Mouse (Mus musculus): ENCODE measurements around the gene Plb1. TPM values are rescaled to one million over a fixed set of nuclear protein-coding genes. Genes with fewer than 3 reads are reported as not detected.

Gene Plb1
- polyA plus RNA-seq, 1 experiment, result 148 TPM

- no peak overlapping the region for H3K27ac ChIP-seq (ENCODE audit: insufficient read depth, low read depth, low read length)
- 82% methylated on average over 3 of the region's 3 CpGs for WGBS
- H3K4me1 ChIP-seq (ENCODE audit: control insufficient read depth, insufficient read depth, insufficient read length, low read length), result peaks cover 5% of the 10 kb centered on the region; the same call in 1 of the 2 replicates
- TF ChIP-seq POLR2A (IDR thresholded peaks at IDR 0.05; ENCODE audit: low read depth, low read length) (no peak), CTCF (IDR thresholded peaks at IDR 0.05; ENCODE audit: extremely low read depth, insufficient read length, insufficient replicate concordance, low read depth, low read length) (no peak)
- H3K36me3 ChIP-seq (ENCODE audit: control insufficient read depth, insufficient read depth, low read length), result no peaks in the 10 kb centered on the region
- H3K27me3 ChIP-seq (ENCODE audit: control insufficient read depth, insufficient read depth, low read length), result no peaks in the 10 kb centered on the region
- H3K4me3 ChIP-seq (ENCODE audit: low read depth, low read length), result no peak overlapping the region
Measured at GRCm38 (mm10) chr5:32280066-32280465, 47.6 kb downstream of the Plb1 start.

DNA sequence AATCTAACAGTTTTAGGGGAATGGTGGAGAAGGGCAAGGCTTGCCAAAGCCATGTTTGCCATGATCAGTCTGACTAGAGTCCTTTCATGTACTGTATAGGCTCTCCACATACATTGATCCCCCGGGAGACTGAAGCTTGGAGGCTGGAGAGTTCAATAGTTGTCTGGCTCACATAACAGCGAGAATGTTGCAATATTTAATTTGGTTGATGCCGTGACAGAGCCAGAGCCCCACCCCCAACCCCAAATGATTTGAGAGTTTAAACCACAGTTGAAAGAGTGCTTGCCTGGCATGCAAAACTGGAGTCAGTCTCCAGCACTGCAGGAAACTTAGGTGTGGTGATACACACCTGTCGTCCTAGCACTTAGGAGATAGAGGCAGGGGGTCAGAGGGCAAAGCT lies 49.8 kb downstream of the Plb1 start:
- peaks cover 5% of the 10 kb centered on the region; the same call in 1 of the 2 replicates for H3K4me1 ChIP-seq (ENCODE audit: control insufficient read depth, insufficient read depth, insufficient read length, low read length)
- H3K27me3 ChIP-seq (ENCODE audit: control insufficient read depth, insufficient read depth, low read length), result no peaks in the 10 kb centered on the region
- 20% methylated on average over 4 of the region's 4 CpGs for WGBS
- no peak overlapping the region for H3K27ac ChIP-seq (ENCODE audit: insufficient read depth, low read depth, low read length)
- no peak overlapping the region for H3K4me3 ChIP-seq (ENCODE audit: low read depth, low read length)
- H3K36me3 ChIP-seq (ENCODE audit: control insufficient read depth, insufficient read depth, low read length), result no peaks in the 10 kb centered on the region
- TF ChIP-seq POLR2A (IDR thresholded peaks at IDR 0.05; ENCODE audit: low read depth, low read length) (no peak), CTCF (IDR thresholded peaks at IDR 0.05; ENCODE audit: extremely low read depth, insufficient read length, insufficient replicate concordance, low read depth, low read length) (no peak)

DNA sequence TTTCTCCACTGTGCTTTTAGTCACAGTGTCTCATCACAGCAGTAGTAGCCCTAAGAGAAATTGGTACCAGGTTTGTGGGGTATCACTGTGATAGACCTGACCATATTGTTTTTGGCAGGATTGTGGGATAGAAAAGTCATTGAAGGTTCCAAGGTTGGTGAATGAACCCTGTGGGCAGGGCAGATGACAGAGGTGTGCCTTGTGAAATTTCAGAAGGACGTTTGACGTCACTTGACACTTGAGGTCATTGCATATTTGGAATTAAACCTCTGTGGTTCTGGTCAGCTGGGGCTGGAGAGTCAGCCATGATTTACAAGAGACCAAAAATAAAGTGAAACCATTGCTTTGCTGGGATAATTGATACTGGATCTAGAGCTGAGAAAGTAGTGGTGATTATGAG lies 50.9 kb downstream of the Plb1 start:
- Histone ChIP-seq H3K4me1 (ENCODE audit: control insufficient read depth, insufficient read depth, insufficient read length, low read length) (peaks cover 5% of the 10 kb centered on the region; the same call in 1 of the 2 replicates), H3K27me3 (ENCODE audit: control insufficient read depth, insufficient read depth, low read length) (no peaks in the 10 kb centered on the region), H3K4me3 (ENCODE audit: low read depth, low read length) (no peak overlapping the region), H3K27ac (ENCODE audit: insufficient read depth, low read depth, low read length) (no peak overlapping the region), H3K36me3 (ENCODE audit: control insufficient read depth, insufficient read depth, low read length) (no peaks in the 10 kb centered on the region)
- no peak for TF ChIP-seq CTCF (IDR thresholded peaks at IDR 0.05; ENCODE audit: extremely low read depth, insufficient read length, insufficient replicate concordance, low read depth, low read length)
- WGBS, result 90% methylated on average over 2 of the region's 2 CpGs

DNA sequence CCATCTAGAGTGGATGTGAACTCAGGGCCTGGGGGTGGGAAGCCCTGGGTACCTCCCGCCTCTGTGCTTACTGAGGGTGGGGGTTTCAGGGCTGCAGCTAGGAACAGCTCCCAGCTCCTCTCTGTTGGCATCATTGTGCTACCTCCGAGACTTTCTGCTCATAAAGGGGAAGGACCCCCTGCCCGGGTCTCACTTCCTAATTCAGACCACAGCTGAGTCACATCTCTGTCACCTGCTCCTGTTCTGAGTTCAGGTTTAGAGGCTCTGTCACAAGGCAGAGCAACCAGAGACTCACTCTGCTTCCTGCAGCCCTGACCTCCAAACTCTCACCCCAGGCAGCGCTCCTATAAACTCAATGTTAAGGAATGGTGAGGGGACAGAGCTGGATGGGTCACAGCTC lies 53.8 kb downstream of the Plb1 start:
- TF ChIP-seq POLR2A (IDR thresholded peaks at IDR 0.05; ENCODE audit: low read depth, low read length) (no peak), CTCF (IDR thresholded peaks at IDR 0.05; ENCODE audit: extremely low read depth, insufficient read length, insufficient replicate concordance, low read depth, low read length) (no peak)
- H3K27me3 ChIP-seq (ENCODE audit: control insufficient read depth, insufficient read depth, low read length), result no peaks in the 10 kb centered on the region
- WGBS, result 84% methylated on average over 4 of the region's 4 CpGs

DNA sequence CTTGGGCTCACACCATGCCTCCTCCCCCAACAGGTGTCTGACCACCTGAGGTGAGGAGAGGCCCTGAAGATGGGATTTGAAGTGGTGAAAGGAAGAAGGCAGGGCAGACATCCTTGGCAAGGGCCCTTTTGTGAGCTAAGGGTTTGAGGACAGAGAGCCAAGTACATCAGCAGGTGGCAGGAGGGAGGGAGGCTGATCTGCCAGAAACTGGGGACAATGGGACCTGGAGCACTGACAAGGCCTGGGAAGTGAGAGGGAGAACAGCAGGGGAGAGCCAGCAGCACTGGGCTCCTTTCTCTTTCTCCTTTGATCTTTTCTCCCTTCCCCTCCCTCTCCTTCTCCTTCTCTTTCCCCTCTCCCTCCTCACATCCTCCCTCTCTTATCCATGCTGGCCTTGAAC lies 55.5 kb downstream of the Plb1 start:
- no peak for TF ChIP-seq CTCF (IDR thresholded peaks at IDR 0.05; ENCODE audit: extremely low read depth, insufficient read length, insufficient replicate concordance, low read depth, low read length)
- H3K36me3 ChIP-seq (ENCODE audit: control insufficient read depth, insufficient read depth, low read length), result no peaks in the 10 kb centered on the region
- H3K27me3 ChIP-seq (ENCODE audit: control insufficient read depth, insufficient read depth, low read length), result no peaks in the 10 kb centered on the region
- no peak overlapping the region for H3K4me3 ChIP-seq (ENCODE audit: low read depth, low read length)
- peaks cover 5% of the 10 kb centered on the region; the same call in 1 of the 2 replicates for H3K4me1 ChIP-seq (ENCODE audit: control insufficient read depth, insufficient read depth, insufficient read length, low read length)
- no peak overlapping the region for H3K27ac ChIP-seq (ENCODE audit: insufficient read depth, low read depth, low read length)

More for the DNA sequence above, 53.8 kb downstream of the Plb1 start:
- Histone ChIP-seq H3K36me3 (ENCODE audit: control insufficient read depth, insufficient read depth, low read length) (no peaks in the 10 kb centered on the region), H3K4me1 (ENCODE audit: control insufficient read depth, insufficient read depth, insufficient read length, low read length) (peaks cover 8% of the 10 kb centered on the region; the same call in 1 of the 2 replicates), H3K27ac (ENCODE audit: insufficient read depth, low read depth, low read length) (no peak overlapping the region), H3K4me3 (ENCODE audit: low read depth, low read length) (no peak overlapping the region)

- H3K4me3 ChIP-seq (ENCODE audit: low read depth, low read length), result no peak overlapping the region
- H3K36me3 ChIP-seq (ENCODE audit: control insufficient read depth, insufficient read depth, low read length), result no peaks in the 10 kb centered on the region
Measured at GRCm38 (mm10) chr5:32291316-32291715, 58.8 kb downstream of the Plb1 start.

DNA sequence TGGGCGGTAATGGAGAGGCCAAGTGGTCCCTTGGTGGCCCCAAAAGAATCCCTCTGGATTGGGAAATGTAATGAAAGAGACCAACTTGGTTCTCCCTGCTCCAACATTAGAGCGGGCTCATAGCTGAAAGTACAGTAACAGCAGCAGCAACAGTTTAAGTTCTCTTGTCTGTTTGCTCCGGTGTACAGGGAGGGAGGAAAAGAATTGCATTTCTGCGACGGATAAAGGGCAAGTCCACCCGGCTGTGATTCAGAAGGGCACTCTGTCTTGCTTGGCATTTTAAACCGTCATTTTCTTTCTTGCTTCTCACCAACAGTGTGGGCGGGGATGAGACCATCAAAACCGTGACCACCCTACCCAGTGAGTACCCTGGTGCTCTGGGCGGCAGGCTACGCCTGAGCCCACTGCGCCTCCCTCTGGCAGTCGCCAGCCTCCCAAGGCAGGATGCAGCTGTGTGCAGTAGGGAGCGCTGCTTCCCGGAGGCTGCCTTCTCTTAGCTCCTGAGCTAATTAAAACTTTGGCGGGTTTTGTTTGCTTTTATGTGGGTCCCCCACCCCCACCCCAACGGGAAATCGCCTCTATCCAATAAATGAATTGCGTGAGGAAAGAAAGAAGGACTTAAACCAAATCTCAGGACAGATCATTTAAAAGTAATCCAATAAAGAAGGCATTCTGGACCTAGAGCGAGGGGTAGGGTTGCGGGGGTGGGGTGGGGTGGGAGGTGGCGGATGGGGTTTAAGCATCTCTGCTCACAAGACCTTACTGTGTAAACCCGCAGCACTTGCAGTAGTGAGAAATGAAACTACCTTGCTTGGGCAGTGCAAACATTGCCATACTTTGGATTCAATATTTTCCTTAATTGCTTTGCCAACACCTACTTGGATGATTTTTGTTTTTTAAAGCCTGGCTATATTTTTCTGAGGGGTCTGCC lies 70.7 kb downstream of the Plb1 start:
- TF ChIP-seq CTCF (IDR thresholded peaks at IDR 0.05; ENCODE audit: extremely low read depth, insufficient read length, insufficient replicate concordance, low read depth, low read length) (peak; percentile 56; the same call in 1 of the 2 replicates), POLR2A (IDR thresholded peaks at IDR 0.05; ENCODE audit: low read depth, low read length) (no peak)
- Histone ChIP-seq H3K36me3 (ENCODE audit: control insufficient read depth, insufficient read depth, low read length) (no peaks in the 10 kb centered on the region), H3K27me3 (ENCODE audit: control insufficient read depth, insufficient read depth, low read length) (no peaks in the 10 kb centered on the region), H3K27ac (ENCODE audit: insufficient read depth, low read depth, low read length) (no peak overlapping the region), H3K4me1 (ENCODE audit: control insufficient read depth, insufficient read depth, insufficient read length, low read length) (no peaks in the 10 kb centered on the region), H3K4me3 (ENCODE audit: low read depth, low read length) (no peak overlapping the region)
- 16% methylated on average over 23 of the region's 23 CpGs for WGBS

More at GRCm38 (mm10) chr5:32291316-32291715, 58.8 kb downstream of the Plb1 start:
- H3K4me1 ChIP-seq (ENCODE audit: control insufficient read depth, insufficient read depth, insufficient read length, low read length), result peaks cover 8% of the 10 kb centered on the region; the same call in 1 of the 2 replicates
- no peaks in the 10 kb centered on the region for H3K27me3 ChIP-seq (ENCODE audit: control insufficient read depth, insufficient read depth, low read length)
- TF ChIP-seq CTCF (IDR thresholded peaks at IDR 0.05; ENCODE audit: extremely low read depth, insufficient read length, insufficient replicate concordance, low read depth, low read length), result no peak
- TF ChIP-seq POLR2A (IDR thresholded peaks at IDR 0.05; ENCODE audit: low read depth, low read length), result no peak
- 0 out of 2 replicates have a peak overlapping the region, but pooled peaks have one; percentile 7 for H3K27ac ChIP-seq (ENCODE audit: insufficient read depth, low read depth, low read length)
- 65% methylated on average over 2 of the region's 2 CpGs for WGBS

Data from small intestine, adult 2 months (tissue).